Mouse (Mus musculus) layer of hippocampus, adult 9-10 months (tissue): ENCODE results near the gene Abl1.
A peak's percentile ranks its signal among the peaks of the same experiment; 100 is the strongest.
"Not testable (repeated sequence)": the region's sequence is repeated elsewhere in the genome, so short reads cannot be mapped to it uniquely, and the experiment has no call there.

ENCODE experiments used
- DNase-seq: peaks from one replicate; pipeline ENCODE4 v3.0.0; 2022; ENCODE audit warnings: low spot score

The Abl1 gene

DNA sequence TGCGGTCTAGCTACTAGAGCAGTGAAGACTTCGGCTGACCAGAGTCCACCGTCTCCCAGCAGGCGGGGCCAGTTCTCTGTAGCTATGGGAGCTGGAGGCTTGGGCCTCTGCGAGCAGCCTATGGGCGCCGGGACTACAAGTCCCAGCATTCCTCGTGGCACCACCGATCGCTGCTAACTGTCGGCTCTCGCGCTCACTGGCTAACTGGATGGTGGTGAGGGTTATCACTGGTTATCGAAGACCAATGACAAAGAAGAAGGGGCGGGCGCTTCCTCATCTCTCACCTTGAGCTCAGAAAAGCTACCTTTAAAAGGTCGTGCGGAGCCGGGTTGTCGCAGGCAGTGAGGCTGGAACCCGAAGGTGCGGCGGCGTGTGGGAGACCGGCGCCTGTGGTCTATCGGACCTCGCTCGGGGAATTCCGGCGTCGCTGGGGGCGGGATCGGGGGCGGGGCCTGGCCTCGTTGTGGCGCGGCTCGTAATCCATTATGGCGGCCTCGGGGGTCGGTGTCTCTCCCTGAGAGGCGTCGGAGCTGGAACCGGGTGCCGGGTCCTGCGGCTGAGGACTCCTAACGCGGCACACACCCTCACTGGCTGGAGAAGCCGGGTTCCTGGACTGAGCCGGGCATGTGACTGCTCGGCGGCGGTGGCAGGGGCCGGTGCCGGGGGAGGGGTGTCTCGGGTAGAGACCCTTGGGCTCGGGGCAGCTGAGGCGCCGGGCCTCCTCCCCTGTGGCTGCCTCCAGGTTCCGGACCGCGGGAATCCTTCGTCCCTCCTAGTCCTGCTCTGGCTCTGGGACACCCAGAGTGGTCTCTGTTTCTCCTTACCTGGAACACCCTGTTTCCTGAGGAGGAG lies at the start of gene Abl1:
Gene Abl1 (plus strand): TSS at position 303 of the 852 bp plus-strand sequence.
- DNase-seq: peak; percentile 90

- DNase-seq: no peak
Observed at GRCm38 (mm10) chr2:31638581-31639465, 49.4 kb upstream of the Abl1 start.

GRCm38 (mm10) chr2:31639466-31639760 lies 48.8 kb upstream of the Abl1 start:
- no peak for DNase-seq

GRCm38 (mm10) chr2:31639901-31640608 lies 48.1 kb upstream of the Abl1 start, which contains the start of gene Prdm12:
Prdm12 (plus strand) TSS chr2:31640037.
- no peak for DNase-seq

- no peak for DNase-seq
Observed at GRCm38 (mm10) chr2:31640609-31641507, 47.3 kb upstream of the Abl1 start.

DNA sequence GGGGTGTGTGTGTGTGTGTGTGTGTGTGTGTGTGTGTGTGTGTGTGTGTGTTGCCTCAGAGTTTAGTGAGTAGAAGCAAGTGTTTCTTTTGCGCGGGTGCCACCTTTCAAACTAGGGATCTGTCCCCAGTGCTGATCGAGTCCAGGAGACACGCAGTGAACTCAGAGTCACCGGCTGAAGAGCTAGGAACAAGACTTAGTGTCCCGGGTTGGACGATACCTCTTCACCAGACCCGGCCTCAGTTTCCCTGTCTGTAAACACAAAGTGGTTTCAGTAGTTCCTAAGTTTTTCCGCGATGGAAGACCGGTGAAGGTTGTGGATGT lies 46.7 kb upstream of the Abl1 start:
- no peak for DNase-seq

DNA sequence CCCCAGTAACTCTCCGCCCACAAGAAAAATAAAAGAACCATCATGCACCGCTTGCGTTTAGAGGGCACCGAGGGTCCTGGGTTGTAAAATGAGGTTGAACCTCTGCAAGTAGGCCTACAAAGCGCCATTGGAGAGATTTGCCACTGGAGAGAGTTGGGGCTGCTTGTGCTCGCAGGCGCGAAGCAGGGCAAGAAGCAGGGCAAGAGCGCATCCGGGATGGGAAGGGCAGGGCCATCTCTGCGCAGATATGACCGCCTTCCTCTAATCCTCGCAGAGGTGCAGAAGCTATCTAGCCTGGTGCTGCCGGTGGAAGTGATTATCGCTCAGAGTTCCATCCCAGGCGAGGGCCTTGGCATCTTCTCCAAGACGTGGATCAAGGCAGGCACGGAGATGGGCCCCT lies 46.2 kb upstream of the Abl1 start:
- DNase-seq: no peak

- DNase-seq: peak; percentile 27
Observed at GRCm38 (mm10) chr2:31653971-31654853, 34.0 kb upstream of the Abl1 start.

GRCm38 (mm10) chr2:31654854-31655559 lies 33.2 kb upstream of the Abl1 start:
- no peak for DNase-seq

DNA sequence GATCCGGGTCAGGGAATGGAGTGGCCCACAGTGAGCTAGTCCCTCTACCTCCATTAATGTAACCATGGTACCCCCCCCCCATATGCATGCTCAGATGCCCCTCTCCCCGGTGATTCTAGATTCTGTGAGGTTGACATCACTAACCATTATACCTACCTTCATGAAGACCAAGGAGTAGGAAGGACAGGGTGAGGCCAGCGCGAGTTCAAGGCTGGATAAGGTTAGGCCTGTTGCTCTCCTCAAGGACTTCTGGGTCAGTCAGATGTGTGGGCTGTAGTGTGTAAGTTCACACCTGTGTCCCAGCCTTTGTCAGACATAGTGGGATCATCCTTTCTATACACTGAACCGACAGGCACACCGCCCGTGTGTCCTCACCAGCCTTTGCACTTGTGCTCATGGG lies 31.8 kb upstream of the Abl1 start:
- no peak for DNase-seq

DNA sequence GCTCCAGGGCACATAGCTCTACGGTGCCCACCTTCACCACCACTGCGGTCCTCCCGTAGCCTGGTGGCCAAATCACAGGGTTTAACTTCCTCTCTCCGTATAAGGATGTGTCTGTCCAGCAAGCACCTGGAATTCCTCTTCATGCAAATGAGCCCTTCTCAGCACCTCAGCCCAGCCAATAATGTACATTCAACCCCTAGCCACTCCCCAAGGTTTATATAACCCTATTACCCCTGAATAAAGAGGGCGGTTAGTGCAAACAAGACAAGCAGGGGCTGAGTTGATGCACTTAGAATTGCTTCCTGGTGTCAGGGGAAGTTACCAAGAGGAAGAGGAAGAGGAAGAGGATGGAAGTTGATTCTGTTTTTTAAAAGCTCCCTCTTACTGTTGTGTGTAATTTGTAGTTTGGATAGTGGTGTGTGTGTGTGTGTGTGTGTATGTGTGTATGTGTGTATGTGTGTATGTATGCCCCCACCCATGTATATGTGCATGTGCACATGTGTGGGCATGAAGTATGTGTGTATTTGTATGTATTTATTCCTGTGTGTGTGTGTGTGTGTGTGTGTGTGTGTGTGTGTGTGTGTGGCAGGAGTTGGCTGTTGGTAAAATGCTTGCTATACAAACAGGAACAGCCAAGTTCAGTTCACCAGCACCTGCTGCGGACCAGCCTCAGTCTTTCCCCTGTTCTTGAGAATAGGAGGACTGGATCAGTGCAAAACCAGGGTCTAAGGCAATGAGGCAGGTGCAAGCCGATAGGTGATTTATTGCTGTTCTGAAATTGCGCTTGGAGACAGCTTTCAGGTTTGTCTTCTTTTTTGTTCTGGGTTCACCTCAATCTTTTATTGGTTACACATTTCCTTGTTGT lies 25.0 kb upstream of the Abl1 start:
- DNase-seq: no peak

GRCm38 (mm10) chr2:31663804-31664180 lies 24.4 kb upstream of the Abl1 start:
- no peak for DNase-seq

DNA sequence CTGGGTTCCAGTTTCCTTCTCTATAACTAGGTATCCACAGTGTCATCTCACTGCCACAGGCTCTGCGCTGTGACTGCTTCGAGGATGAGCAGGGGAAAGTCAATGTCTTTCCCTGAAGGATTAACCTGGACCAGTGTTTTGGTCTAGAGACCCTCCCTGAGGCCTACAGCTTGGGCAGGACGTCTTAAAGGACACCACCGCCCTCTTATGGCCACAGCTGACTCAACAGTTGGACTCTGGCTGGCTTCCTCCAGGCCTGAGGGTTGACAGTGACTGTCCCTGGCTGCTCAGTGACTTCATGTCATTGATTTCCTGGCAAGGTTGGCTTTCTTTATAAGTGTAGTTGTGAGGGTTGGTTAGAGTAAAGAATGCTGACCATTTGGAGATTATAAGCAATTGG lies 20.8 kb upstream of the Abl1 start:
- DNase-seq: no peak

DNA sequence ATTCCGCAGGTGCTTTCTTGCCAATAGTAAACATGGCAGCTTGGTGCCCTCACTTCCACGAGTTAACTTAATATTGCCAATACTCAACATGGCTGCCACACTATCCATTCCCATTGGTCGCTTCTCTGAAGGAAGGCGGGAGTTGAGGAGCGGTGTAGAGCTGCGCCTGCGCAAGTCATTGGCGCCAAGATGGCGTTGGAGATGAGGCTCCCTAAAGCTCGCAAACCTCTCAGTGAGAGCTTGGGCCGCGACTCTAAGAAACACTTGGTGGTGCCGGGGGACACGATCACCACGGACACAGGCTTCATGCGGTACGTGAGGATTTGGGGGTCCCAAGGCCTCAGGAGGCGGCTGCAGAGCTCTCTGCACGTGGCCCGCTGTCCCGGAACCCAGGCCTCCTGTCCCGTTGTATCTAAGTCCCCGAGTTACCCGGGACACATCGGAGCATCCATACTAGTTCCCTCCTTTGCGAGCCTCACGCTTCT lies 17.6 kb upstream of the Abl1 start, which contains the start of gene Exosc2:
Gene Exosc2 (plus strand): TSS at position 165 of the 485 bp plus-strand sequence.
- peak; percentile 82 for DNase-seq

DNA sequence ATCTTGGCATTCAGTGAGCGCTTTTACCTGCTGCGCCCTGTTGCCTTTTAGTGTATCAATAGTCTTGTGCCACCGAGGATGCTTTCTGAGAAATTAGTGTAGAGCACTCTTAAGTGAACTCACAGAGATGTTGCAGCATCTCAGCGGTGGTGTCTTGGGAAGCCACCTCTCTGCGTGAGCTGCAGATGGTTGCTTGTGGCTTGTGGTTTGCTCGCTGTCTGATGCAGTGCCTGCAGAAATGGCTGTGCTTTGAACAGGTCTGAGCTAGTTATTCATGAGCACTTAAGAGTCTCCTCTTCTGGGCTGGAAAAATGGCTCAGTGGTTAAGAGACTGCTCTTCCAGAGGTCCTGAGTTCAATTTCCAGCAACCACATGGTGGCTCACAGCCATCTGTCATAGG lies 9.5 kb upstream of the Abl1 start:
- no peak for DNase-seq

- DNase-seq: not testable (repeated sequence)
Observed at GRCm38 (mm10) chr2:31681051-31681707, 7.0 kb upstream of the Abl1 start.

GRCm38 (mm10) chr2:31681731-31682235 lies 6.4 kb upstream of the Abl1 start:
- no peak for DNase-seq

GRCm38 (mm10) chr2:31683666-31684065 lies 4.5 kb upstream of the Abl1 start:
- DNase-seq: peak; percentile 29
